Mouse (Mus musculus): ENCODE measurements around the gene Nsa2.

The Nsa2 gene

GRCm38 (mm10) chr13:97137466-97138400, at the start of gene Nsa2, which contains the start of gene Gfm2:
Gene Nsa2, minus strand, starts transcription at chr13:97137937.
Gene Gfm2, plus strand, starts transcription at chr13:97137937.
- H3K36me3 ChIP-seq (ENCODE audit: insufficient read depth, low read length), result peaks cover 55% of the 10 kb centered on the region
- H3K4me3 ChIP-seq (replicated peaks; ENCODE audit: low read length), result peak within 1 kb of the TSS; percentile 98
- no peaks in the 10 kb centered on the region for H3K9me3 ChIP-seq (ENCODE audit: low read length)
- TF ChIP-seq NANOG (IDR thresholded peaks at IDR 0.05; ENCODE audit: borderline replicate concordance, low read length) (no peak), POU5F1 (IDR thresholded peaks at IDR 0.05; ENCODE audit: borderline replicate concordance, low read length) (no peak), CTCF (conservative IDR thresholded peaks at IDR 0.05; ENCODE audit: low read length) (no peak)
- H3K4me1 ChIP-seq (replicated peaks; ENCODE audit: low read depth, low read length), result peaks cover 17% of the 10 kb centered on the region
- H3K27me3 ChIP-seq (ENCODE audit: insufficient read depth, low read length), result no peaks in the 10 kb centered on the region

- Histone ChIP-seq H3K4me3 (replicated peaks; ENCODE audit: low read length) (no peak overlapping the region), H3K9me3 (ENCODE audit: low read length) (no peaks in the 10 kb centered on the region)
- TF ChIP-seq POU5F1 (IDR thresholded peaks at IDR 0.05; ENCODE audit: borderline replicate concordance, low read length) (no peak), CTCF (conservative IDR thresholded peaks at IDR 0.05; ENCODE audit: low read length) (no peak), NANOG (IDR thresholded peaks at IDR 0.05; ENCODE audit: borderline replicate concordance, low read length) (no peak)
These were observed 48.6 kb upstream of the Nsa2 start for GRCm38 (mm10) chr13:97186346-97186745.

DNA sequence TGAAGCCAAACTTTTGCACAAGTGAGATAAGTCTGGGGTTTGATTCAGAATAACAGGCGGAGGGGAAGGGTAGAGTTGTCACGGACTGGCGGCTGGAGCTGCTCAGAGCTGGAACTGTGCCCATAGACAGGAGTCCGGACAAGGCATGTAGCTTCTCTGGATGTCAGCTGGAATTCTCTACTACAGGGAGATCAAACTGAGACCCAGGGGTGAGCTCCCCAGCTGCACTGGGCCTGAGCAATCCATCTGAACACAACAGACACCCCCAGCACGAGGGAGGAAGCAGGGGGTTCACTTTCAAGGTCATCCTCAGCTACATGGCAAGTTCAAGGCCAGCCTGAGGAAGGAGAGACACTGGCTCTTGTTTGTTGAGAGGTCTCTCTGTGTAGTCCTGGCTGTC, 46.9 kb upstream of the Nsa2 start:
- no peaks in the 10 kb centered on the region for H3K9me3 ChIP-seq (ENCODE audit: low read length)
- no peak for TF ChIP-seq POU5F1 (IDR thresholded peaks at IDR 0.05; ENCODE audit: borderline replicate concordance, low read length)
- TF ChIP-seq NANOG (IDR thresholded peaks at IDR 0.05; ENCODE audit: borderline replicate concordance, low read length), result no peak
- TF ChIP-seq CTCF (conservative IDR thresholded peaks at IDR 0.05; ENCODE audit: low read length), result no peak

More at GRCm38 (mm10) chr13:97186346-97186745, 48.6 kb upstream of the Nsa2 start:
- H3K27me3 ChIP-seq (ENCODE audit: insufficient read depth, low read length), result no peaks in the 10 kb centered on the region
- H3K36me3 ChIP-seq (ENCODE audit: insufficient read depth, low read length), result peaks cover 38% of the 10 kb centered on the region
- H3K4me1 ChIP-seq (replicated peaks; ENCODE audit: low read depth, low read length), result peaks cover 28% of the 10 kb centered on the region

GRCm38 (mm10) chr13:97184168-97184567, 46.4 kb upstream of the Nsa2 start:
- Histone ChIP-seq H3K9me3 (ENCODE audit: low read length) (no peaks in the 10 kb centered on the region), H3K4me3 (replicated peaks; ENCODE audit: low read length) (no peak overlapping the region), H3K27me3 (ENCODE audit: insufficient read depth, low read length) (no peaks in the 10 kb centered on the region), H3K36me3 (ENCODE audit: insufficient read depth, low read length) (peaks cover 60% of the 10 kb centered on the region), H3K4me1 (replicated peaks; ENCODE audit: low read depth, low read length) (peaks cover 50% of the 10 kb centered on the region)
- TF ChIP-seq NANOG (IDR thresholded peaks at IDR 0.05; ENCODE audit: borderline replicate concordance, low read length) (no peak), CTCF (conservative IDR thresholded peaks at IDR 0.05; ENCODE audit: low read length) (no peak), POU5F1 (IDR thresholded peaks at IDR 0.05; ENCODE audit: borderline replicate concordance, low read length) (no peak)

More for the DNA sequence above, 46.9 kb upstream of the Nsa2 start:
- Histone ChIP-seq H3K4me3 (replicated peaks; ENCODE audit: low read length) (no peak overlapping the region), H3K4me1 (replicated peaks; ENCODE audit: low read depth, low read length) (peaks cover 45% of the 10 kb centered on the region), H3K27me3 (ENCODE audit: insufficient read depth, low read length) (no peaks in the 10 kb centered on the region), H3K36me3 (ENCODE audit: insufficient read depth, low read length) (peaks cover 55% of the 10 kb centered on the region)

DNA sequence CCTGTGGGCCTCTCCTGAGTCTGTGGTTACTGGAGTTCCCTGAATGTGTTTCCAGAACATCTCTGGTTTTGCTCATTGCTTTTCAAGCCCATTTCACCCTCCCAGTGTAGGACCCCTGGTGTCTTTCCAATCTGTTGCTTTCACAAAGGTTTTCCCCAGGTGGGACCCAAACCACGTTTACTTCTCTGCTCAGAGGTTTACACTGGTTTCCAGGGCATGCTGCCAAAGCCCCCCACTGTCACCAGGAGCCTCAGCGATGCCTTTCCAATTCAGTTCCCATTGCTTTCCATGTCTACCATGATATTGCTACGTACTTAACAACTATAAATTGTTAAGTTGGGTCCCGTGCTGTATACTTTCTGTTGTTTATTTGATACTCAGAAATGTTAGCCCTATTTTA, 45.1 kb upstream of the Nsa2 start:
- TF ChIP-seq NANOG (IDR thresholded peaks at IDR 0.05; ENCODE audit: borderline replicate concordance, low read length) (no peak), CTCF (conservative IDR thresholded peaks at IDR 0.05; ENCODE audit: low read length) (no peak), POU5F1 (IDR thresholded peaks at IDR 0.05; ENCODE audit: borderline replicate concordance, low read length) (no peak)
- Histone ChIP-seq H3K9me3 (ENCODE audit: low read length) (no peaks in the 10 kb centered on the region), H3K4me3 (replicated peaks; ENCODE audit: low read length) (no peak overlapping the region), H3K27me3 (ENCODE audit: insufficient read depth, low read length) (no peaks in the 10 kb centered on the region), H3K4me1 (replicated peaks; ENCODE audit: low read depth, low read length) (peaks cover 61% of the 10 kb centered on the region), H3K36me3 (ENCODE audit: insufficient read depth, low read length) (peaks cover 73% of the 10 kb centered on the region)

DNA sequence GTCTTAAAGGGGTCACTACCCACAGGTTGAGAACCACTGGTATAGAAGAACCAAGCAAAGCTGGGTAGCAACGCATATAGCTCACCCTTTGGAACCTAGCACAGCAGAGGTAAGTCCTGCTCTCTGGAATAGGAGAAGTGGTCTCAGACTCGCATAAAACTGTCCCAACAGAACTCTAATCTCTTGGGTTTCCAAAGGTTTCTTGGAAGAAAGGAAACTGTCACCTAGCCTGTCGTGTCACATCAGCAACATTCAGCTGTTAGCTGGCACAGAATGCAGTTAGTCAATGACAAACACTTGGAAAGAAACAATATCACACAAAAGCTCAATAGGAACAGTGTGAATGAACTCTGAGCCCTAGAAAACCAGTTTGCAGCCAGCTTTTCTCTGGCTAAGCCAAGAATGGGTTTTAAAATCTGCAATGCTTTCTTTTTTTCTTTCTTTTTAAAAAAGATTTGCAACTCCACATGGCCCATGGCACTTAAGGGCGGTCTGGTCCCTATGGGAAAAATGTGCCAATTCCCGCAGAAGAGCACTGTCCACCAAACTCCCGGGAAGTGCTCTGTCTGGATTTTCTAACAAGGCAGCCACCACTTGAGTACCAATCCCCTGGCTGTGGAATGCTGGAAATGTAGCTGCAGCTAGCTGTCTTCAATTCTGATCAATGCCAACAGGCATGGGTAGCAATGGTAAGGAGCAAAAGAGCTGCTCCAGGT, 42.5 kb upstream of the Nsa2 start:
- no peaks in the 10 kb centered on the region for H3K9me3 ChIP-seq (ENCODE audit: low read length)
- peaks cover 54% of the 10 kb centered on the region for H3K4me1 ChIP-seq (replicated peaks; ENCODE audit: low read depth, low read length)
- H3K27me3 ChIP-seq (ENCODE audit: insufficient read depth, low read length), result no peaks in the 10 kb centered on the region
- TF ChIP-seq CTCF (conservative IDR thresholded peaks at IDR 0.05; ENCODE audit: low read length) (no peak), NANOG (IDR thresholded peaks at IDR 0.05; ENCODE audit: borderline replicate concordance, low read length) (no peak), POU5F1 (IDR thresholded peaks at IDR 0.05; ENCODE audit: borderline replicate concordance, low read length) (no peak)
- H3K36me3 ChIP-seq (ENCODE audit: insufficient read depth, low read length), result peaks cover 97% of the 10 kb centered on the region
- no peak overlapping the region for H3K4me3 ChIP-seq (replicated peaks; ENCODE audit: low read length)

DNA sequence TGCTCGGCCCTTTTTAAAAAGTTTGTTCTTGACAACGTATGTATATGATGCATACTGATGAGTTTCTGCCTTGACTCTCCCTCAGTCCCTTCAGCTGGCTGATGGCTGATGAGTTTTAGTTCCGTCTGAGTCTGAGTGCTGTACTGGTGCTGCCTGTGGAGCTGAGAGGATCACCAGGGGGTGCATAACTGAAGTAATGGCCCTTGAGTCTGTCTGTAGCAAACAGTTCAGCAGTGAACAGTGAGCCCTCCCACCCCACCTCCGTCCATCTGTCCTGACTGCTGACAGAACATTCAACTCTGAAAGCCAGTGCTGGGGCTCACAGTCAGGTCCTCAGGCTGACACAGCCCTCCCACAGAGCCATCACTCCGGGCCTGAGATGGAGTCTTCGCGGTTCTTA, 41.2 kb upstream of the Nsa2 start:
- Histone ChIP-seq H3K36me3 (ENCODE audit: insufficient read depth, low read length) (peaks cover 99% of the 10 kb centered on the region), H3K27me3 (ENCODE audit: insufficient read depth, low read length) (no peaks in the 10 kb centered on the region), H3K4me1 (replicated peaks; ENCODE audit: low read depth, low read length) (peaks cover 49% of the 10 kb centered on the region), H3K4me3 (replicated peaks; ENCODE audit: low read length) (no peak overlapping the region), H3K9me3 (ENCODE audit: low read length) (no peaks in the 10 kb centered on the region)
- TF ChIP-seq CTCF (conservative IDR thresholded peaks at IDR 0.05; ENCODE audit: low read length) (no peak), NANOG (IDR thresholded peaks at IDR 0.05; ENCODE audit: borderline replicate concordance, low read length) (peak; percentile 51), POU5F1 (IDR thresholded peaks at IDR 0.05; ENCODE audit: borderline replicate concordance, low read length) (no peak)

DNA sequence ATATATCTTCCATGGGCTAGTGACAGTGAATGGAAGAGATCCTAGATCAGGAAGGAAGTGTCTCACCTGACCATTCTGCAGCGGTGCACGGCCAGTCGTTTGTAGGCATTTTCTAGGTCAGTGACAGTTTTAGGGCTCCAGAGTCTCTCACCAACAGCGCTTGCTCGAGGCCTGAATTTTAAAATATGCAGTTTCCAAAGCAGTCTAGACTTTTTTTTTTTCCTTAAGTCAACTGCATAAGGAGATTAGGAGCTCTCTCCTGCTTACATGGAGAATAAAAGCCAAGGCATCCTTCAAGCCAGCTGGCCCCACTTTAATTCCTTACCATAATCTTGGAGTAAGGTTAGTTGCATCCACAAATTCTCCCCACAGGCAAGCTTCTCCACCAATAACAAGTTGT, 39.0 kb upstream of the Nsa2 start:
- no peak for TF ChIP-seq NANOG (IDR thresholded peaks at IDR 0.05; ENCODE audit: borderline replicate concordance, low read length)
- TF ChIP-seq CTCF (conservative IDR thresholded peaks at IDR 0.05; ENCODE audit: low read length), result no peak
- TF ChIP-seq POU5F1 (IDR thresholded peaks at IDR 0.05; ENCODE audit: borderline replicate concordance, low read length), result no peak
- no peak overlapping the region for H3K4me3 ChIP-seq (replicated peaks; ENCODE audit: low read length)
- H3K4me1 ChIP-seq (replicated peaks; ENCODE audit: low read depth, low read length), result peaks cover 42% of the 10 kb centered on the region
- H3K9me3 ChIP-seq (ENCODE audit: low read length), result no peaks in the 10 kb centered on the region
- H3K27me3 ChIP-seq (ENCODE audit: insufficient read depth, low read length), result no peaks in the 10 kb centered on the region
- H3K36me3 ChIP-seq (ENCODE audit: insufficient read depth, low read length), result peaks cover 99% of the 10 kb centered on the region
